Mouse (Mus musculus): ENCODE measurements around the gene Ncdn. TPM values are rescaled to one million over a fixed set of nuclear protein-coding genes. Genes with fewer than 3 reads are reported as not detected.

Gene Ncdn
- polyA plus RNA-seq, 1 experiment from 2014 or later = 47.8 TPM

DNA sequence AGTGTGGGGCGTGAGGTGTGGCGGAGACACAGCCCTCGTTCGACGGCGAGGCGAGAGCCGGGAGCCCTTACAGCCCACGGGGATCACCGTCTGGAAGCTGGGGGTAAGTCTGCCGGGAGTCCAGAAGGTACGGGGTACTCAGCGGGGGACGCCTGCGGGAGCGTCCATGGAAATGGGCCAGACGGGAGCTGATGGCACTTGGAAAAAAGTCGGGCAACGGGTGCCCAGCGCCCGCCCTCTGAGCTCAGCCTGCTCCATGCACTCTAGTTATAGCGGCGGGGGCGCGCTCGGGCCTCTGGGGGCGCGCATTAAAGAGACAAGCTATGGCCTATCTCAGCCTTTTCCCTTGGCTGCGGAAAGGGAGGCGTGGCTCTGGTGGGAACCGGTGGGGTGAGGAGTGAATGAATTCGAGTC lies 17.2 kb downstream of the Ncdn start, which contains the start of gene Tfap2e:
TSS of gene Tfap2e (minus strand) at position 240 of the 414 bp plus-strand sequence.
- DNase-seq (ENCODE audit: low spot score) (peak; percentile 68), ATAC-seq (peak; percentile 61)
- H3K4me2 ChIP-seq (ENCODE audit: low read length) = peak within 1 kb of the TSS; percentile 36
- H3K4me3 ChIP-seq (ENCODE audit: low read depth, low read length) = peak within 1 kb of the TSS; percentile 17
- no peak within 1 kb of the TSS for H3K9ac ChIP-seq (ENCODE audit: low read length)
- no peaks in the 10 kb centered on the region for H3K9me3 ChIP-seq (replicated peaks; ENCODE audit: control insufficient read depth, low read length)
- H3K4me1 ChIP-seq (ENCODE audit: control insufficient read depth, insufficient read depth, low read length) = no peaks in the 10 kb centered on the region
- no peaks in the 10 kb centered on the region for H3K36me3 ChIP-seq (ENCODE audit: control insufficient read depth, insufficient read depth, low read length)
- 2% methylated on average over 32 of the region's 32 CpGs for WGBS
- no peak within 1 kb of the TSS for H3K27ac ChIP-seq (ENCODE audit: low read depth, low read length)
- H3K27me3 ChIP-seq (replicated peaks; ENCODE audit: control insufficient read depth, insufficient read depth, low read length) = peaks cover 80% of the 10 kb centered on the region

DNA sequence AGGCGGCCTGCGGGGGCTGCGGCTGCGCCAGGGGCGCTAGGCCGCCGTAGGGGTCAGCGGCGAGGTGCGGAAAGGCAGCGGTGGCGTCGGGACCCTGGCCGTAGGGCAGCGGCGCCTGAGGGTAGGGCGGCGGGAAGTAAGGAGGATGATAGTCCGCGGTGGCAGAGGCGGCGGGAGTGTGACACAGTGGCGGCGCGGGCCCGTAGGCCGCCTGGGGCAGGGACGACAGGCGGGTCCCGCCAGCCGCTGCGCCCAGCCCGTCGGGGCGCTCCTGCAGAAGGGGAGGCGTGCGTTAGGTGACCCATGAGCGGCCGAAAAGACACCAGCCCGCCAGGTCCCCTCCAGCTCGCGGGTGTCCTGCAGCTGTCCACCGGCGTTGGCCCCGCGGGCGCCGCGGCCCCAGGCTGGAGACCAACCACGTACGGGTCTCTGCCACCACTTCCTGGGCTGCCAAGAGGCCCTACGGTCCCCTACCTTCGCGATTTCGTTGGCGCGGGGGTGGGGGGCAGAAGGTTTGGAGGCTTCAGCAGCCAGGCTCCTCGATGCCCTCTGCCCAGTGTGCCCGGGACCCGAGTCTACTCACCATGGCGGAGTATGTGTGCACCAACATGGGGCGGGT lies 17.7 kb downstream of the Ncdn start:
- Histone ChIP-seq H3K4me1 (ENCODE audit: control insufficient read depth, insufficient read depth, low read length) (no peaks in the 10 kb centered on the region), H3K36me3 (ENCODE audit: control insufficient read depth, insufficient read depth, low read length) (no peaks in the 10 kb centered on the region), H3K27me3 (replicated peaks; ENCODE audit: control insufficient read depth, insufficient read depth, low read length) (peaks cover 85% of the 10 kb centered on the region), H3K9me3 (replicated peaks; ENCODE audit: control insufficient read depth, low read length) (no peaks in the 10 kb centered on the region), H3K4me2 (ENCODE audit: low read length) (peak overlapping the region; percentile 36; the same call in 1 of the 2 replicates), H3K9ac (ENCODE audit: low read length) (no peak overlapping the region), H3K4me3 (ENCODE audit: low read depth, low read length) (peak overlapping the region; percentile 17), H3K27ac (ENCODE audit: low read depth, low read length) (no peak overlapping the region)
- no peak for ATAC-seq
- no peak for DNase-seq (ENCODE audit: low spot score)
- 1% methylated on average over 57 of the region's 62 CpGs for WGBS

DNA sequence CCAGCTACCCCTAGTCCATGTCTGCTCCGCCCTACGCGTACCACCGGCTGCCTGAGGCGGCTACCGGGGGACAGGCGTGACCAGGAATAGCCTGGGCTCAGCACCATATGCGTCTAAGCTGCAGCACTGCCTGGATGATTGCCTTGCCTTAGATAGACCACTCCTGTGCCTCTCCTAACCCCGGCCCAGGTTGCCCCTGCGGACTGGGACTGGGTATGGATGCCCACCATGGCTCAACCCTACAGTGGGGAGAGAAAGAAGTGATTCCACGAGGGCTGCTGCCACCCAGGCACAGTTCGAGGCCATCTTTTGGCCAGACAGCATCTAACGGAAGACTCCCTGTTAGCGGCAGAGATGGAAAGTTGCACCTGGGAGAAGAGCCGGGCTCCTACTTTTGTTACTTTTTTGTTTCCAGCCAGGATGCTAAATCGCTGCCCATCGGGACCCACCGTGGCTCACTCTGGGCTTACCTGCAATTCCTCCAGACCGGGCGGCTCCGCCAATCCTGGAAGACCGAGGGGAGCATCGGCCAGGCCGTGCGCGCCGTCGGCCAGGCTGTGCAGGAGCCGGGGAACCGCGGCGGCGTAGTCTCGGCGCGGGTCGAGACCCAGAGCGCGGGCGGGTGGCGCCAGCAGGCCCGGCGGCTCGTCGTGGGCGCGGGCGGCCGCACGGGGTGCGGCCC lies 18.4 kb downstream of the Ncdn start:
- Histone ChIP-seq H3K27me3 (replicated peaks; ENCODE audit: control insufficient read depth, insufficient read depth, low read length) (peaks cover 92% of the 10 kb centered on the region), H3K4me1 (ENCODE audit: control insufficient read depth, insufficient read depth, low read length) (no peaks in the 10 kb centered on the region), H3K4me3 (ENCODE audit: low read depth, low read length) (peak overlapping the region; percentile 17), H3K4me2 (ENCODE audit: low read length) (0 out of 2 replicates have a peak overlapping the region, but pooled peaks have one; percentile 23), H3K9ac (ENCODE audit: low read length) (no peak overlapping the region), H3K9me3 (replicated peaks; ENCODE audit: control insufficient read depth, low read length) (no peaks in the 10 kb centered on the region), H3K27ac (ENCODE audit: low read depth, low read length) (no peak overlapping the region), H3K36me3 (ENCODE audit: control insufficient read depth, insufficient read depth, low read length) (no peaks in the 10 kb centered on the region)
- ATAC-seq = no peak
- DNase-seq (ENCODE audit: low spot score) = no peak
- 2% methylated on average over 51 of the region's 51 CpGs for WGBS

DNA sequence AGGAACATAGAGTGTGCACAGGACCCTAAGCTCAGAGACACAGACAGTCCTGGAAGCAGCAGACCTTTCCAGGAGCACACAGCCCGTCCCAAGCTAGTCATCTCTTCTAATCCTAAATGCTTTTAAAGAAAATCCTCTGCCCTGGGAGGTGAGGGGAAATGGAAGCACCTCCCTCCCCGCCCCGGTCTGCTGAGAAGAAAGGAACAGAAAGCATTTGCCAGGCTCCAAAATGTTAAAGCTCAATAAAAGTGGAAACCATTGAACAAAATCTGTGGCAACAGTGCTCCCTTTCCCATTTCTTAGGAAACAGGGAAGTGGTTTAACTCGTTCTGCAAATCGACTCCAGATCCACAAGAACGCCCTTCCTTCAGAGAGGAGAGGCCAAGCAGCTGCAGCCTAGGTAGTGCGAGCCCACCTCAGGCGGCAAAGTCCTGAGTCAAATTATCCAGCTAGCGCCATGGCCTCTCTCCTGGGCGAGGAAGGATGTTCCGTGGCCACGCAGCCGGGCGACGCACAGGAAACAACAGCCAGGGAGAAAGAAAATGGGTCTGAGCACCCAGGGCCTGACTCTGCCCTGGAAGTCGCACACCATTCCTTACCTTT lies 19.1 kb downstream of the Ncdn start:
- Histone ChIP-seq H3K27me3 (replicated peaks; ENCODE audit: control insufficient read depth, insufficient read depth, low read length) (peaks cover 88% of the 10 kb centered on the region), H3K4me2 (ENCODE audit: low read length) (no peak overlapping the region), H3K9me3 (replicated peaks; ENCODE audit: control insufficient read depth, low read length) (no peaks in the 10 kb centered on the region), H3K4me1 (ENCODE audit: control insufficient read depth, insufficient read depth, low read length) (no peaks in the 10 kb centered on the region), H3K36me3 (ENCODE audit: control insufficient read depth, insufficient read depth, low read length) (no peaks in the 10 kb centered on the region), H3K27ac (ENCODE audit: low read depth, low read length) (no peak overlapping the region), H3K9ac (ENCODE audit: low read length) (no peak overlapping the region), H3K4me3 (ENCODE audit: low read depth, low read length) (no peak overlapping the region)
- WGBS = 4% methylated on average over 16 of the region's 16 CpGs
- no peak for ATAC-seq
- DNase-seq (ENCODE audit: low spot score) = no peak

DNA sequence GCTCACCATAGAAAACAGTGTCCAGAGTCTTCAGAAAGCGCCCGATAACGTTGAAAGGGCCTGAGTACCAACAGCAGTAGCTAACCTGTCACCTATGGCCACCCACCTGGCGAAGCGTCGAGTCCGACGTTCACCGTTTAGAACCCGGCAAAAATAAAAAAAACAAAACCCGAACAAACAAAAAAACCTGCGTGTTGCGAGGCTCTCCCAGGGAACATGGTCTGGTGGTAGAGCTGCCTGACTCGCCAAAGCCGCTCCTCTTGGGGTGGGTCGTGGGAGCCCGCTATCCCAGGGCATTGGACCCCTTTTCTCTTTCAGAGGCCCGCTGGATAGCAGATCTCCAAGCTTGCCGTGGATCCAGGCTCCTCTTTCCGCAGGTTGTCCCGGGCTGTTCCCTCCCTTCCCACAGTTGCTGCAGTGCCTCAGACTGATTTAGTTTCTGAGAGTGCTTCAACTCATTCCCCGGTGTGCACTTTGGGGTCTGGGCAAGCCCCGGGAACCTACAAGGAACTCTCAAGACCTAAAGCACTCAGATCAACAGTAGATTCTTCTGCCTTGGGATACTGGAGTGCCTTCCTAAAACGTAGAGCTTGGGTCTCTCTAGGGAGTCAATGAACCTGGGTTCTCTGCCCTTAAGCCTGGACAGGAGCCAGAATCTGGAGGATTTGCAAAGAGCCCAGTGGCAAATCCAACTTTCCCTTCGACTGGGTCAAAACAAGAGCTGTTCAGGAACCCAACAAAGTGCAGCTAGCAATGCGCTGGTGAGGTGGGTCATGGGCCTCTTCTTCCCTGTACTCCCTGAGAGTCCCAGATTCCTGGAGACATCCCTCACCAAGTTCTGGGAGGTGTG lies 20.5 kb downstream of the Ncdn start:
- H3K27ac ChIP-seq (ENCODE audit: low read depth, low read length) = no peak overlapping the region
- ATAC-seq (no peak), DNase-seq (ENCODE audit: low spot score) (no peak)
- peaks cover 82% of the 10 kb centered on the region for H3K27me3 ChIP-seq (replicated peaks; ENCODE audit: control insufficient read depth, insufficient read depth, low read length)
- no peak overlapping the region for H3K4me3 ChIP-seq (ENCODE audit: low read depth, low read length)
- H3K4me2 ChIP-seq (ENCODE audit: low read length) = no peak overlapping the region
- no peak overlapping the region for H3K9ac ChIP-seq (ENCODE audit: low read length)
- H3K4me1 ChIP-seq (ENCODE audit: control insufficient read depth, insufficient read depth, low read length) = no peaks in the 10 kb centered on the region
- no peaks in the 10 kb centered on the region for H3K9me3 ChIP-seq (replicated peaks; ENCODE audit: control insufficient read depth, low read length)
- 2% methylated on average over 26 of the region's 26 CpGs for WGBS
- no peaks in the 10 kb centered on the region for H3K36me3 ChIP-seq (ENCODE audit: control insufficient read depth, insufficient read depth, low read length)

DNA sequence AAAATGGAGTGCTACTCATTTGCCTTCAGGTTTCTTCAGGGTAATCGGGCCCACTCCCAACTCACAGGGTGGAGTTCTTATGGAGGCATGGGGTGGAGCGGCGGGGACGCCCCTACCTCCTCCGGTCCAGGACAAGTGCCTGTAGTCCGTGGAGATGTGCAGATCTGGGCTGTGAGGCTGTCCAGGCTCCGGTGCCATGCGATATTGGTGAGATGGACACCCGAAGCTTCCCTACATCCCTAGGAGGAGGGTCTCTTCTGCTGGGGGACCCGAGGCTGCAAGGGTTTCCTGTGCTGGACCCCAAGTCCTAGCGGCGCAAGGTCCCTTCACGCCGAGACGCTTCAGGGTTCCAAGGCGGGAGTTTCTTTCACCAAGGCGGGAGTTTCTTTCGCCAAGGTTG lies 21.1 kb downstream of the Ncdn start:
- Histone ChIP-seq H3K4me1 (ENCODE audit: control insufficient read depth, insufficient read depth, low read length) (no peaks in the 10 kb centered on the region), H3K9ac (ENCODE audit: low read length) (no peak overlapping the region), H3K4me2 (ENCODE audit: low read length) (no peak overlapping the region), H3K36me3 (ENCODE audit: control insufficient read depth, insufficient read depth, low read length) (no peaks in the 10 kb centered on the region), H3K27me3 (replicated peaks; ENCODE audit: control insufficient read depth, insufficient read depth, low read length) (peaks cover 75% of the 10 kb centered on the region), H3K4me3 (ENCODE audit: low read depth, low read length) (no peak overlapping the region), H3K9me3 (replicated peaks; ENCODE audit: control insufficient read depth, low read length) (no peaks in the 10 kb centered on the region), H3K27ac (ENCODE audit: low read depth, low read length) (no peak overlapping the region)
- ATAC-seq = no peak
- no peak for DNase-seq (ENCODE audit: low spot score)
- WGBS = 2% methylated on average over 18 of the region's 18 CpGs

DNA sequence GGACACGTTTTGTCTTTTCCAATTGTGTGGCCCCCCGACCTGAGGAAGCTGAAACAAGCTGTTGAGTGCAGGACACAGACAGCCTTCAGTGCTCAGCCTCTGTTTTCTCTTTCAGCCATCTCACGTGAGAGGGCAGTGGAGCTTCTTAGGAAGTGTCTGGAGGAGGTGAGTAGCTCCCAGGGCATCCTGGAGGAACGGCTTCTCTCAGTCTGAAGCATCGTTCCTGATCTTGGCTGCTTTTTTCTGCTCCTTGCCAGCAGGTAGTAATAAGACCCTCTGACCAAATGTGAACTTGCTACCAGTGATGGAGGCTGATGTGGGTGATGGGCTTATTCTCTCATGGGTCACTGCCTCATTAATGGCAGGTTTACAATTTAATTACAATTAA lies 45.8 kb downstream of the Ncdn start:
- ATAC-seq (no peak), DNase-seq (ENCODE audit: low spot score) (no peak)
- Histone ChIP-seq H3K4me3 (ENCODE audit: low read depth, low read length) (no peak overlapping the region), H3K4me2 (ENCODE audit: low read length) (no peak overlapping the region), H3K9ac (ENCODE audit: low read length) (no peak overlapping the region), H3K27ac (ENCODE audit: low read depth, low read length) (no peak overlapping the region), H3K9me3 (replicated peaks; ENCODE audit: control insufficient read depth, low read length) (no peaks in the 10 kb centered on the region), H3K36me3 (ENCODE audit: control insufficient read depth, insufficient read depth, low read length) (peaks cover 70% of the 10 kb centered on the region), H3K4me1 (ENCODE audit: control insufficient read depth, insufficient read depth, low read length) (no peaks in the 10 kb centered on the region), H3K27me3 (replicated peaks; ENCODE audit: control insufficient read depth, insufficient read depth, low read length) (no peaks in the 10 kb centered on the region)
- WGBS = 84% methylated on average over 5 of the region's 5 CpGs

DNA sequence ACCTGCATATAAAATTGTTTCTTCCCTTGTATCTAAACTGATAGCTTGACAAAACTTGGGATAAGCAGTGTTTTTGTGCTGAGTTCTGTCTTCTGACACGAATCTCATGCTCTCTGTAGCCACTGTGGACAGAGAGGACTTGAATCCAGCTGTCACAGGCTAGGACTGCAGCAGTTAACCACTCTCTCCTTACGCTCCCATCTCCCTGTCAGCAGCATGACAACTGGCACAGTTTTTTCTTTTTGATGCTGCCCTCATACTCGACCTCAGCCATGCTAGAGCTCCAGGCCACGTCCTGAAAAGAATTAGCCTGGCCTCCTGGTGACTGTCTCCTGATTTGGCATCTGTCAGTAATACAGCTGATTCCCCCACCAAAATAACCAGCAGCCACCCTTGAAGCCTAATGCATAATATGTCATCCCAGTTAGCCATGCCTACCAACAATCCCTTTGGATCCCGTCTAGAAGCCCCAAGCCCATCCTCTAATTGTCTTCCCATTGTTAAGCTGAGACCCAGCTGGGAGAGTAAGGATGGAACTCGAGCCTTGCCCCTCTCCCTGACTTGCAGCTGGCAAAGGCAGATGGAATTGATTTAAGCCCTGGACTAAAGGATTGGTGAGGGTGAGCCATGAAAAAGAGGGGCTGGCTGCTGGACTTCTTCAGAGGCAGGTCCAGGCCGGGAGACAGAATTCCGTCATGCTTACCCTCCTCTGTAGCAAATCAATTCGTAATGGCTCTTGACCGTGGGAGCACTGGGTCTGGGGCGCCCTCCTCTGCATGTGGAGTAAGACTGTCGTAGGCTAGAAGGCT lies 46.4 kb downstream of the Ncdn start:
- Histone ChIP-seq H3K36me3 (ENCODE audit: control insufficient read depth, insufficient read depth, low read length) (peaks cover 70% of the 10 kb centered on the region), H3K27ac (ENCODE audit: low read depth, low read length) (no peak overlapping the region)
- 73% methylated on average over 12 of the region's 12 CpGs for WGBS

More for the DNA sequence above, 46.4 kb downstream of the Ncdn start:
- DNase-seq (ENCODE audit: low spot score) (no peak), ATAC-seq (no peak)
- H3K4me1 ChIP-seq (ENCODE audit: control insufficient read depth, insufficient read depth, low read length) = no peaks in the 10 kb centered on the region
- H3K9ac ChIP-seq (ENCODE audit: low read length) = no peak overlapping the region
- H3K4me3 ChIP-seq (ENCODE audit: low read depth, low read length) = no peak overlapping the region
- no peaks in the 10 kb centered on the region for H3K9me3 ChIP-seq (replicated peaks; ENCODE audit: control insufficient read depth, low read length)
- no peaks in the 10 kb centered on the region for H3K27me3 ChIP-seq (replicated peaks; ENCODE audit: control insufficient read depth, insufficient read depth, low read length)
- no peak overlapping the region for H3K4me2 ChIP-seq (ENCODE audit: low read length)
